Mouse (Mus musculus): ENCODE measurements at regions not wholly inside any gene's neighbourhood (a gene's known extent, or its start where the extent isn't known, plus 50 kb on each side); places are given as distances from the start of the nearest gene placed in this dataset.

- H3K27ac ChIP-seq (ENCODE audit: low read depth, low read length), result no peak overlapping the region
- WGBS, result 90% methylated on average over 1 of the region's 1 CpGs
- no peaks in the 10 kb centered on the region for H3K9me3 ChIP-seq (ENCODE audit: control insufficient read depth, low read length)
- H3K4me2 ChIP-seq (replicated peaks; ENCODE audit: low read depth, low read length), result no peak overlapping the region
- H3K4me1 ChIP-seq (ENCODE audit: control insufficient read depth, insufficient read depth, low read length), result no peaks in the 10 kb centered on the region
- no peaks in the 10 kb centered on the region for H3K27me3 ChIP-seq (ENCODE audit: control insufficient read depth, insufficient read depth, low read length)
- no peak overlapping the region for H3K9ac ChIP-seq (ENCODE audit: low read depth, low read length)
- no peaks in the 10 kb centered on the region for H3K36me3 ChIP-seq (ENCODE audit: control insufficient read depth, insufficient read depth, low read length)
- no peak for ATAC-seq (ENCODE audit: low FRiP score, low TSS enrichment)
- H3K4me3 ChIP-seq (ENCODE audit: low read length), result no peak overlapping the region
Observed at GRCm38 (mm10) chr4:35640866-35641265, 414.9 kb upstream of the C9orf72 start.

GRCm38 (mm10) chr4:35606200-35606599, 380.2 kb upstream of the C9orf72 start:
- H3K9me3 ChIP-seq (ENCODE audit: control insufficient read depth, low read length), result no peaks in the 10 kb centered on the region
- no peak overlapping the region for H3K4me3 ChIP-seq (ENCODE audit: low read length)
- WGBS, result 73% methylated on average over 1 of the region's 1 CpGs
- no peaks in the 10 kb centered on the region for H3K27me3 ChIP-seq (ENCODE audit: control insufficient read depth, insufficient read depth, low read length)
- H3K4me2 ChIP-seq (replicated peaks; ENCODE audit: low read depth, low read length), result no peak overlapping the region
- H3K36me3 ChIP-seq (ENCODE audit: control insufficient read depth, insufficient read depth, low read length), result no peaks in the 10 kb centered on the region
- H3K9ac ChIP-seq (ENCODE audit: low read depth, low read length), result no peak overlapping the region
- no peak overlapping the region for H3K27ac ChIP-seq (ENCODE audit: low read depth, low read length)
- no peak for ATAC-seq (ENCODE audit: low FRiP score, low TSS enrichment)
- no peaks in the 10 kb centered on the region for H3K4me1 ChIP-seq (ENCODE audit: control insufficient read depth, insufficient read depth, low read length)

GRCm38 (mm10) chr4:35578086-35578485, 352.1 kb upstream of the C9orf72 start:
- 94% methylated on average over 1 of the region's 1 CpGs for WGBS
- Histone ChIP-seq H3K4me3 (ENCODE audit: low read length) (no peak overlapping the region), H3K9ac (ENCODE audit: low read depth, low read length) (no peak overlapping the region), H3K9me3 (ENCODE audit: control insufficient read depth, low read length) (no peaks in the 10 kb centered on the region), H3K4me2 (replicated peaks; ENCODE audit: low read depth, low read length) (no peak overlapping the region), H3K27me3 (ENCODE audit: control insufficient read depth, insufficient read depth, low read length) (no peaks in the 10 kb centered on the region), H3K4me1 (ENCODE audit: control insufficient read depth, insufficient read depth, low read length) (no peaks in the 10 kb centered on the region), H3K36me3 (ENCODE audit: control insufficient read depth, insufficient read depth, low read length) (no peaks in the 10 kb centered on the region), H3K27ac (ENCODE audit: low read depth, low read length) (no peak overlapping the region)
- ATAC-seq (ENCODE audit: low FRiP score, low TSS enrichment), result no peak

GRCm38 (mm10) chr4:35575179-35575974, 349.4 kb upstream of the C9orf72 start:
- WGBS, result 77% methylated on average over 11 of the region's 11 CpGs
- no peak overlapping the region for H3K4me2 ChIP-seq (replicated peaks; ENCODE audit: low read depth, low read length)
- no peaks in the 10 kb centered on the region for H3K9me3 ChIP-seq (ENCODE audit: control insufficient read depth, low read length)
- H3K4me1 ChIP-seq (ENCODE audit: control insufficient read depth, insufficient read depth, low read length), result peaks cover 5% of the 10 kb centered on the region; the same call in 1 of the 2 replicates
- H3K4me3 ChIP-seq (ENCODE audit: low read length), result no peak overlapping the region
- no peaks in the 10 kb centered on the region for H3K36me3 ChIP-seq (ENCODE audit: control insufficient read depth, insufficient read depth, low read length)
- H3K27me3 ChIP-seq (ENCODE audit: control insufficient read depth, insufficient read depth, low read length), result no peaks in the 10 kb centered on the region
- no peak for ATAC-seq (ENCODE audit: low FRiP score, low TSS enrichment)
- no peak overlapping the region for H3K9ac ChIP-seq (ENCODE audit: low read depth, low read length)
- H3K27ac ChIP-seq (ENCODE audit: low read depth, low read length), result no peak overlapping the region

- H3K27ac ChIP-seq (ENCODE audit: low read depth, low read length), result no peak overlapping the region
- H3K36me3 ChIP-seq (ENCODE audit: control insufficient read depth, insufficient read depth, low read length), result no peaks in the 10 kb centered on the region
- no peak overlapping the region for H3K4me3 ChIP-seq (ENCODE audit: low read length)
- H3K9me3 ChIP-seq (ENCODE audit: control insufficient read depth, low read length), result no peaks in the 10 kb centered on the region
- H3K27me3 ChIP-seq (ENCODE audit: control insufficient read depth, insufficient read depth, low read length), result no peaks in the 10 kb centered on the region
- WGBS, result 45% methylated on average over 9 of the region's 9 CpGs
- H3K9ac ChIP-seq (ENCODE audit: low read depth, low read length), result no peak overlapping the region
- peaks cover 5% of the 10 kb centered on the region; the same call in 1 of the 2 replicates for H3K4me1 ChIP-seq (ENCODE audit: control insufficient read depth, insufficient read depth, low read length)
- no peak overlapping the region for H3K4me2 ChIP-seq (replicated peaks; ENCODE audit: low read depth, low read length)
- ATAC-seq (ENCODE audit: low FRiP score, low TSS enrichment), result peak; percentile 83; the same call in 1 of the 2 replicates
Observed at GRCm38 (mm10) chr4:35571541-35572447, 345.8 kb upstream of the C9orf72 start.

GRCm38 (mm10) chr4:35561303-35561702, 335.3 kb upstream of the C9orf72 start:
- no peaks in the 10 kb centered on the region for H3K27me3 ChIP-seq (ENCODE audit: control insufficient read depth, insufficient read depth, low read length)
- H3K9ac ChIP-seq (ENCODE audit: low read depth, low read length), result no peak overlapping the region
- H3K4me3 ChIP-seq (ENCODE audit: low read length), result no peak overlapping the region
- no peaks in the 10 kb centered on the region for H3K4me1 ChIP-seq (ENCODE audit: control insufficient read depth, insufficient read depth, low read length)
- 61% methylated on average over 1 of the region's 1 CpGs for WGBS
- ATAC-seq (ENCODE audit: low FRiP score, low TSS enrichment), result no peak
- no peaks in the 10 kb centered on the region for H3K9me3 ChIP-seq (ENCODE audit: control insufficient read depth, low read length)
- no peak overlapping the region for H3K4me2 ChIP-seq (replicated peaks; ENCODE audit: low read depth, low read length)
- H3K27ac ChIP-seq (ENCODE audit: low read depth, low read length), result no peak overlapping the region
- H3K36me3 ChIP-seq (ENCODE audit: control insufficient read depth, insufficient read depth, low read length), result no peaks in the 10 kb centered on the region

GRCm38 (mm10) chr4:35560004-35560403, 334.0 kb upstream of the C9orf72 start:
- ATAC-seq (ENCODE audit: low FRiP score, low TSS enrichment), result no peak
- 77% methylated on average over 2 of the region's 2 CpGs for WGBS
- no peak overlapping the region for H3K9ac ChIP-seq (ENCODE audit: low read depth, low read length)
- no peak overlapping the region for H3K4me3 ChIP-seq (ENCODE audit: low read length)
- no peak overlapping the region for H3K4me2 ChIP-seq (replicated peaks; ENCODE audit: low read depth, low read length)
- no peaks in the 10 kb centered on the region for H3K9me3 ChIP-seq (ENCODE audit: control insufficient read depth, low read length)
- no peak overlapping the region for H3K27ac ChIP-seq (ENCODE audit: low read depth, low read length)
- H3K27me3 ChIP-seq (ENCODE audit: control insufficient read depth, insufficient read depth, low read length), result no peaks in the 10 kb centered on the region
- no peaks in the 10 kb centered on the region for H3K36me3 ChIP-seq (ENCODE audit: control insufficient read depth, insufficient read depth, low read length)
- H3K4me1 ChIP-seq (ENCODE audit: control insufficient read depth, insufficient read depth, low read length), result no peaks in the 10 kb centered on the region

- no peaks in the 10 kb centered on the region for H3K36me3 ChIP-seq (ENCODE audit: control insufficient read depth, insufficient read depth, low read length)
- no peak for ATAC-seq (ENCODE audit: low FRiP score, low TSS enrichment)
Observed at GRCm38 (mm10) chr4:35553309-35553708, 327.3 kb upstream of the C9orf72 start.

GRCm38 (mm10) chr4:35551988-35552387, 326.0 kb upstream of the C9orf72 start:
- Histone ChIP-seq H3K4me2 (replicated peaks; ENCODE audit: low read depth, low read length) (no peak overlapping the region), H3K9ac (ENCODE audit: low read depth, low read length) (no peak overlapping the region), H3K4me1 (ENCODE audit: control insufficient read depth, insufficient read depth, low read length) (no peaks in the 10 kb centered on the region), H3K9me3 (ENCODE audit: control insufficient read depth, low read length) (no peaks in the 10 kb centered on the region), H3K4me3 (ENCODE audit: low read length) (no peak overlapping the region), H3K36me3 (ENCODE audit: control insufficient read depth, insufficient read depth, low read length) (no peaks in the 10 kb centered on the region), H3K27me3 (ENCODE audit: control insufficient read depth, insufficient read depth, low read length) (no peaks in the 10 kb centered on the region), H3K27ac (ENCODE audit: low read depth, low read length) (no peak overlapping the region)
- ATAC-seq (ENCODE audit: low FRiP score, low TSS enrichment), result no peak

More at GRCm38 (mm10) chr4:35553309-35553708, 327.3 kb upstream of the C9orf72 start:
- no peak overlapping the region for H3K4me3 ChIP-seq (ENCODE audit: low read length)
- no peak overlapping the region for H3K9ac ChIP-seq (ENCODE audit: low read depth, low read length)
- no peak overlapping the region for H3K27ac ChIP-seq (ENCODE audit: low read depth, low read length)
- no peaks in the 10 kb centered on the region for H3K9me3 ChIP-seq (ENCODE audit: control insufficient read depth, low read length)
- WGBS, result 97% methylated on average over 1 of the region's 1 CpGs
- no peak overlapping the region for H3K4me2 ChIP-seq (replicated peaks; ENCODE audit: low read depth, low read length)
- no peaks in the 10 kb centered on the region for H3K27me3 ChIP-seq (ENCODE audit: control insufficient read depth, insufficient read depth, low read length)
- H3K4me1 ChIP-seq (ENCODE audit: control insufficient read depth, insufficient read depth, low read length), result no peaks in the 10 kb centered on the region
